Mouse (Mus musculus): ENCODE measurements around the gene 4931428L18Rik. TPM values are rescaled to one million over a fixed set of nuclear protein-coding genes. Genes with fewer than 3 reads are reported as not detected.

4931428L18Rik gene
- polyA plus RNA-seq, 1 experiment from 2014 or later: not detected

- 62% methylated on average over 10 of the region's 10 CpGs for WGBS
- no peaks in the 10 kb centered on the region for H3K9me3 ChIP-seq (replicated peaks)
- no peak overlapping the region for H3K27ac ChIP-seq (replicated peaks)
- H3K4me3 ChIP-seq (replicated peaks): no peak overlapping the region
- no peaks in the 10 kb centered on the region for H3K36me3 ChIP-seq
- no peaks in the 10 kb centered on the region for H3K27me3 ChIP-seq
- H3K4me2 ChIP-seq (replicated peaks): no peak overlapping the region
- H3K9ac ChIP-seq: no peak overlapping the region
- no peak for ATAC-seq (ENCODE audit: insufficient number of reproducible peaks, low FRiP score, low TSS enrichment, low read depth)
- H3K4me1 ChIP-seq: no peaks in the 10 kb centered on the region
Measured at GRCm38 (mm10) chr1:31190237-31190866, 32.1 kb downstream of the 4931428L18Rik start.

DNA sequence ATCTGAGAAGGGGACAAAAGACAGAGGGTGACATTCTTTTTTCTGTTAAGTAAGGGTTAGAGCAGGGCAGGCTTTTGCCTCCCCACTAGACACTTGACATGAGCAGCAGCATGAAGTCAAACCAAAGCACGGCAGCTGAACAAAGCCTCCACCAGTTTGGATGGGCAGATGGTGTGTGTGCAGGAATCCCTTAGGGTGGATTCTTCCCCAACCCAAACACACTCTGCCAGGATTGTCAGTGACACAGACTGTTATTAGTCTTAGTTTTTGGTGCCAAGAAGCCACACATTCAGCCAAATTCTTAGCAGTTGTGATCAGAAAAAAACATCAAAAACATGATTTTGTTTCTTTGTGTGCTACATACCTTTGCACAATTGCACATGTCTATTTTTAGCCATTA lies 44.2 kb downstream of the 4931428L18Rik start:
- Histone ChIP-seq H3K27ac (replicated peaks) (no peak overlapping the region), H3K9me3 (replicated peaks) (no peaks in the 10 kb centered on the region), H3K9ac (no peak overlapping the region), H3K36me3 (no peaks in the 10 kb centered on the region), H3K4me1 (no peaks in the 10 kb centered on the region), H3K4me2 (replicated peaks) (no peak overlapping the region), H3K4me3 (replicated peaks) (no peak overlapping the region), H3K27me3 (no peaks in the 10 kb centered on the region)
- ATAC-seq (ENCODE audit: insufficient number of reproducible peaks, low FRiP score, low TSS enrichment, low read depth): no peak
- WGBS: 29% methylated on average over 1 of the region's 1 CpGs

DNA sequence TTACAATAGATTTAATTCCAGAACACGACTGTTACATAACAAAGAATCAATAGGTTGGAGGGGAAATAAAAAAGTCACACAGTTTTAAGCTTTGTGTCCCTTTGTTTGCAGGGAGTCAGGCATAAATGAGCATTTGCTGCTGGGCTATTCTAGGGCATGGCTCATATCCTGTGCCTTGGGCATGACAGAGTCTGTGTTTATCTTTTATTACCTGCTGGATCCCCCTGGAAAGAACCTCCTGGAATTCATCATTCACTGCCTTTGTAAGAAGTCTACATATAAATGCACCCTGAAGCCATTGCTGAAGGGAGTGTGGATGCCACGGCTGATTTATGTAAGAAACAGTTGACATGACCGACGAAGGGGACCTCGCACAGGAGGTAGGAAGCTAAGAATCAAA lies 46.4 kb downstream of the 4931428L18Rik start, which contains the start of gene Lgsn:
TSS of gene Lgsn (plus strand) at position 301 of the 400 bp plus-strand sequence.
- 62% methylated on average over 5 of the region's 5 CpGs for WGBS
- no peaks in the 10 kb centered on the region for H3K36me3 ChIP-seq
- H3K27me3 ChIP-seq: no peaks in the 10 kb centered on the region
- no peak within 1 kb of the TSS for H3K27ac ChIP-seq (replicated peaks)
- H3K4me3 ChIP-seq (replicated peaks): no peak within 1 kb of the TSS
- no peaks in the 10 kb centered on the region for H3K9me3 ChIP-seq (replicated peaks)
- no peaks in the 10 kb centered on the region for H3K4me1 ChIP-seq
- ATAC-seq (ENCODE audit: insufficient number of reproducible peaks, low FRiP score, low TSS enrichment, low read depth): no peak
- H3K4me2 ChIP-seq (replicated peaks): no peak within 1 kb of the TSS
- H3K9ac ChIP-seq: no peak within 1 kb of the TSS

DNA sequence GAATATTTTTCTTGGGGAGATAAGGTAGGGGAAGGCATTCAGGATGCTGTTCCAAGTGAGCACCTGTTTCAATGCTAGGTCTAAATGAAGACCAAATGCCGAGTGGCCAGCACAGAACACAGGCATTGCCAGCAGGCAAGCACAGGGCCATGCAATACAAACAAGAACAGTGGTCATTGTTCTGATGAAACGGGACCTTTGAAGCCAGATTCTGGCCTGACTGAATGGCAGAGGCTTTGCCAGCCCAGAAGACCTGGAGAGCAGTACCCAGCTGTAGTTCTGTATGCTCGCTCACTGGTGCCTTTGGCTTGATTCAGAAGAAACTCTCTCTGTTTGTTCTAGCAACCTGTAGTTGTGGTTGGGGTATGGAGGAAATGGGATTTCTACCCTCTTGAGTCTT lies 47.1 kb downstream of the 4931428L18Rik start:
- WGBS: 62% methylated on average over 3 of the region's 3 CpGs
- Histone ChIP-seq H3K4me2 (replicated peaks) (no peak overlapping the region), H3K9ac (no peak overlapping the region), H3K4me3 (replicated peaks) (no peak overlapping the region), H3K36me3 (no peaks in the 10 kb centered on the region), H3K27me3 (no peaks in the 10 kb centered on the region), H3K9me3 (replicated peaks) (no peaks in the 10 kb centered on the region), H3K4me1 (no peaks in the 10 kb centered on the region), H3K27ac (replicated peaks) (no peak overlapping the region)
- no peak for ATAC-seq (ENCODE audit: insufficient number of reproducible peaks, low FRiP score, low TSS enrichment, low read depth)

- H3K27me3 ChIP-seq: no peaks in the 10 kb centered on the region
Measured at GRCm38 (mm10) chr1:31165326-31166121, 57.0 kb downstream of the 4931428L18Rik start.

GRCm38 (mm10) chr1:31164527-31165189 lies 57.8 kb downstream of the 4931428L18Rik start:
- no peaks in the 10 kb centered on the region for H3K9me3 ChIP-seq (replicated peaks)
- no peaks in the 10 kb centered on the region for H3K27me3 ChIP-seq
- no peaks in the 10 kb centered on the region for H3K36me3 ChIP-seq
- no peak overlapping the region for H3K4me3 ChIP-seq (replicated peaks)
- no peak for ATAC-seq (ENCODE audit: insufficient number of reproducible peaks, low FRiP score, low TSS enrichment, low read depth)
- no peak overlapping the region for H3K27ac ChIP-seq (replicated peaks)
- no peak overlapping the region for H3K4me2 ChIP-seq (replicated peaks)
- 69% methylated on average over 18 of the region's 18 CpGs for WGBS
- H3K9ac ChIP-seq: no peak overlapping the region
- no peaks in the 10 kb centered on the region for H3K4me1 ChIP-seq

More at GRCm38 (mm10) chr1:31165326-31166121, 57.0 kb downstream of the 4931428L18Rik start:
- no peak overlapping the region for H3K27ac ChIP-seq (replicated peaks)
- no peaks in the 10 kb centered on the region for H3K9me3 ChIP-seq (replicated peaks)
- no peak overlapping the region for H3K4me3 ChIP-seq (replicated peaks)
- no peak overlapping the region for H3K9ac ChIP-seq
- H3K4me1 ChIP-seq: no peaks in the 10 kb centered on the region
- ATAC-seq (ENCODE audit: insufficient number of reproducible peaks, low FRiP score, low TSS enrichment, low read depth): no peak
- no peaks in the 10 kb centered on the region for H3K36me3 ChIP-seq
- H3K4me2 ChIP-seq (replicated peaks): no peak overlapping the region
- 87% methylated on average over 7 of the region's 7 CpGs for whole genome bisulfite sequencing

DNA sequence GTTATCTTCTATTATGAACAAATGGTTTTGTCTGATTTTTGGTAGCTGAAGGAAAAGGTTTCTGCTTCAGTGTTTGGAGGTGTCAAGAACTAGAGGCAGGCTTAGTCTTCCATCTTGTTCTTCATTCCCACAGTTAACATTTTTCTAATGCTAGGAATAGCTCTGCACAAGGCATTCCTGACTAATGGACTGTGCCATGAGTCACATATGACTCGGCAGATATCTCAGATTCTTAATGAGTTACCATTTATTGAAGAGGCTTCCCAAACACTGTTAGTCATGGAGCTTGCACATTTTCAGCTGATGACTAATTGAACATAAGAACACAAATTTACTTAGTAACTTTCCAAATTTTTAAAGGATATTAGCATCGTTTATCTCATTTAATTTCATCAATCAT lies 65.6 kb downstream of the 4931428L18Rik start:
- WGBS: 78% methylated on average over 2 of the region's 2 CpGs
- Histone ChIP-seq H3K27ac (replicated peaks) (no peak overlapping the region), H3K4me2 (replicated peaks) (no peak overlapping the region), H3K36me3 (no peaks in the 10 kb centered on the region), H3K4me3 (replicated peaks) (no peak overlapping the region), H3K9ac (no peak overlapping the region), H3K9me3 (replicated peaks) (no peaks in the 10 kb centered on the region), H3K27me3 (no peaks in the 10 kb centered on the region), H3K4me1 (no peaks in the 10 kb centered on the region)
- ATAC-seq (ENCODE audit: insufficient number of reproducible peaks, low FRiP score, low TSS enrichment, low read depth): no peak

DNA sequence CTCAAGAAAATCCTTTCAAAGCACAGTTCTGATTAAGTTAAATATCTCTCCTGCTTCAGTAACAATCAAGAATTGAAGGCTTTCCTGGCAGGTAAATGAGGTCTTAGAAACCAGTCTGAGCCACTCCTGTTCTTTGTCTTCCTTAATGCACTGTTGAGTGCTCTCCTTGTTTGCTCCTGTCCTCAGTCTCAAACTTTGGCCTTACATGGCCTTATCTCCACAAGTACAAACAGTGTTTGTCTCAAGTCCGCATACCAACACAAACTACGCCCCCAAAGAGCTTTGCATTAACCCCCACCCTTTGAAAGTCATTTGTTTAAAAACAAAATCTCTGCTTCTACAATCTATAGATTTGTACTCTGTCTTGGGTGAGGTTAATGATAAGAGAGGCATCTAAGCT lies 66.3 kb downstream of the 4931428L18Rik start:
- no peak overlapping the region for H3K4me2 ChIP-seq (replicated peaks)
- no peaks in the 10 kb centered on the region for H3K9me3 ChIP-seq (replicated peaks)
- no peak overlapping the region for H3K27ac ChIP-seq (replicated peaks)
- H3K27me3 ChIP-seq: no peaks in the 10 kb centered on the region
- H3K36me3 ChIP-seq: no peaks in the 10 kb centered on the region
- no peak for ATAC-seq (ENCODE audit: insufficient number of reproducible peaks, low FRiP score, low TSS enrichment, low read depth)
- H3K9ac ChIP-seq: no peak overlapping the region
- no peaks in the 10 kb centered on the region for H3K4me1 ChIP-seq
- H3K4me3 ChIP-seq (replicated peaks): no peak overlapping the region
- 87% methylated on average over 2 of the region's 2 CpGs for WGBS

DNA sequence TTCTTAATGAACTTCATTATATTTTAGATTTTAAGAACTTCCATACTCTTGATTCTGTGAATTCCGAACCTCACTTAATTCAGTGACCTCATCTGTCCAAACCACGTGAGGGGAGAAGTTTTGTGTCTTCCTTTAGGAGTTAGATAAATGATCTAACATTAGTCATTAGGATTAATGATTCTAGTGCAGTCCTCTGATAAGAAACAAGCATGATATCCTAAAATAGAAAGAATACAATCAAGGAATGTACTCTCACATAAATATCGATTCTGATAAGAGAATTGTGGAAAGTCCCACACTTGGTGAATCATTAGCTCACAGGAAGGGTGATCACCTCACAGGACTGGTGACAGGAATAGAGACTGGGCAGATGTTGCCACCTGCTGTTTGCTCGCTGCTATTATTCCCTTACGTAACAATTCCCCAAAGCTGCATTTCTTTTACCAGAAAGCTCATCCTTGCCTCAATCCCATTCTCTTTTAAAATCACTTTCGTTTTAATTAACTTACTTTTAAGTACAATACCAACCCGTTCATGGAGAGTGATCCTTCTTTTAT lies 68.6 kb downstream of the 4931428L18Rik start:
- no peak for ATAC-seq (ENCODE audit: insufficient number of reproducible peaks, low FRiP score, low TSS enrichment, low read depth)
- no peaks in the 10 kb centered on the region for H3K36me3 ChIP-seq
- WGBS: 22% methylated on average over 7 of the region's 7 CpGs
- no peak overlapping the region for H3K27ac ChIP-seq (replicated peaks)
- H3K4me1 ChIP-seq: 0 out of 2 replicates have a peak, but pooled peaks cover 3% of the 10 kb centered on the region
- no peak overlapping the region for H3K9ac ChIP-seq
- H3K27me3 ChIP-seq: no peaks in the 10 kb centered on the region
- no peak overlapping the region for H3K4me2 ChIP-seq (replicated peaks)
- no peaks in the 10 kb centered on the region for H3K9me3 ChIP-seq (replicated peaks)
- no peak overlapping the region for H3K4me3 ChIP-seq (replicated peaks)

- Histone ChIP-seq H3K4me2 (replicated peaks) (no peak overlapping the region), H3K9ac (no peak overlapping the region), H3K27ac (replicated peaks) (no peak overlapping the region), H3K27me3 (no peaks in the 10 kb centered on the region), H3K4me3 (replicated peaks) (no peak overlapping the region), H3K9me3 (replicated peaks) (no peaks in the 10 kb centered on the region), H3K36me3 (no peaks in the 10 kb centered on the region), H3K4me1 (0 out of 2 replicates have a peak, but pooled peaks cover 3% of the 10 kb centered on the region)
- no peak for ATAC-seq (ENCODE audit: insufficient number of reproducible peaks, low FRiP score, low TSS enrichment, low read depth)
- 41% methylated on average over 2 of the region's 2 CpGs for WGBS
Measured at GRCm38 (mm10) chr1:31152799-31153426, 69.6 kb downstream of the 4931428L18Rik start.

- H3K4me3 ChIP-seq (replicated peaks): no peak overlapping the region
- H3K36me3 ChIP-seq: no peaks in the 10 kb centered on the region
- H3K27ac ChIP-seq (replicated peaks): no peak overlapping the region
- H3K27me3 ChIP-seq: no peaks in the 10 kb centered on the region
- 0 out of 2 replicates have a peak, but pooled peaks cover 3% of the 10 kb centered on the region for H3K4me1 ChIP-seq
- no peak overlapping the region for H3K9ac ChIP-seq
- no peak for ATAC-seq (ENCODE audit: insufficient number of reproducible peaks, low FRiP score, low TSS enrichment, low read depth)
- H3K9me3 ChIP-seq (replicated peaks): no peaks in the 10 kb centered on the region
- 51% methylated on average over 3 of the region's 3 CpGs for WGBS
- H3K4me2 ChIP-seq (replicated peaks): no peak overlapping the region
Measured at GRCm38 (mm10) chr1:31150546-31150945, 71.9 kb downstream of the 4931428L18Rik start.

Measured in embryonic facial prominence, embryonic 15.5 days (tissue).